Mouse (Mus musculus): Measurements from ENCODE around the gene Cntfr.

GRCm38 (mm10) chr4:41662723-41663122 lies 34.2 kb downstream of the Cntfr start:
- no peak for TF ChIP-seq CTCF (IDR thresholded peaks at IDR 0.05; ENCODE audit: control insufficient read depth, insufficient read depth, insufficient replicate concordance, low read depth, low read length)
- no peak for TF ChIP-seq POLR2A (IDR thresholded peaks at IDR 0.05; ENCODE audit: control insufficient read depth, low read depth, low read length)
